Mouse (Mus musculus) thymus, postnatal 14 days (tissue): Measurements from ENCODE around the gene Gm884.

Experiments used
- DNase-seq: peaks from one replicate; pipeline ENCODE4 v3.0.0; 2021

Gm884 gene

DNA sequence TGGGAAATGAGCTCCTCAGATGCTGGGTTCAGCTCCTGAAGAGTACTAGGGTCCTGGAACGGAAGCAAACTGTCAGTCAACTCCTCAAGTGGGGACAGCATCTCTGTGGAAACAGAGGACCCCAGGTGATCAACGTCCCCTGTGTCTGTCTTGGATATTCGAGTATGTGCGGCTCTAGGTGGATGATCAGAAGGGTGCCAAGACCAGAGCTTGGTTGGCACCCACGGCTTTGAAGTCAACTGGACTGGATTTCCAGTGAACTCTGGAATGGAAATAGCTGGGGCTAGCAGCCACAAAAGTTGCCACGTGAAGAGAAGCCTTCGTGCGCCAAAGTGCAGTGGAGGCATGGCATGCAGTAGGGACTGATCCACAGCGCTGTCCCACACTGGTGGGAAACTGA is at the start of gene Gm884:
Gm884 (minus strand) TSS at position 101 of the 400 bp plus-strand sequence.
- no peak for DNase-seq

DNA sequence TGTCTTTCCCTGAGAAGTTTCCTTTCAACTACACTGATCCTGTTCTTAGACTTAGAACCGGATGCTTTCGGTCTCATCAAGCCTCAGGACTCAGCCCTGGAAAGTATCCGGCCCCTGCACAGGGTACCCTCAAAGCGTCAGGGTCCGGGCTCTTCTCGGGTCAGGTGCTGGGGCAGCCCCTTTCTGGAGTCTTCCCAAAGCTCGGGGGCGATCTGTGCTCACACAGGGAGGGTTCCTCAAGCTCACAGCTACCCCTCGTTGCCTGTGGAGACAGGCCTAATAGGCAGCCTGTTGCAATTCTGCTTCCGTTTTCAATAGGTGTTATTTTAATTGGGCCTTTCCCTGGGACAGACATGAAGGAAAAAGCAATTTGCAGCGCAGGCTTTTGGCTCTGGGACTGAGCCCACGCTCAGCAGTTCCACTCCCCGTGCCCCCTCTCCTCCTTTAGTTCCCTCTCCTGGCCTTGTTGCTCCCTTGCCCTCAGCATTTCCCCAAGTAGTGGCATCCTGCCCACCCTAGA is 46.0 kb upstream of the Gm884 start:
- no peak for DNase-seq

DNA sequence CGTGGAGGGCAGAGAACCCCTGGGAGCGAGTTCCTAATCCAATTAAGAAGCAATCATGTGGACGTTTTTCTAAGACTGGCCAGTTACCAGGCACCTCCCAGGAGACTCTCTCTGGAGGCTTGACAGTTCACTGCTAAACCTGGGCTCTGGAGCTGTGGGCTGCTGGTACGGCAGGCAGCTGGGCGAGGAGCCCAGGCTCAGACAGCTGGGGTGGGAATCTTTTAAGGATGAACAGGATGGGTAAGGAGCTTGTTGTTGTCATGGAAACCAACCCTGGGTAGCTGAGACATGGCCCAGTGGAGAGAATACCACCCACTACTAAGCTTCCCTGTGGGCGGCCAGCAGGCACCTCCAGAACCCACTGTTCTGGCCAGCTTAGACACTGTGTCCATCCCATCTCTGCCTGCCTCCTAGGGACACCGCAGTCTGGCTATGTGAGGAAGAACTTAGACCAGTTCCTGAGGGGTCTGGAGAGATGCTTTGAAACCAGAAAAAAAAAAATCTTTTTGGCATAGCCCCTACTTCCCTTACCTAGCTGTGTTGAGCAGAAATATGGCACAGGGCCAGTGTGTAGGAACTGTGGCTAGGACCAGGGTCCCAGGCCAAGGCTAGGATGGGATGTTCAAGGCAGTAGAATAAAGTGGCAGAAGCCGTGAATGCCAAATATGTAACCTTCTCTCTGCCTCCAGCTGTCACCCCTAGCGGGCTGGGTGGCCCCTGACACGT is 45.4 kb upstream of the Gm884 start:
- DNase-seq: no peak

DNA sequence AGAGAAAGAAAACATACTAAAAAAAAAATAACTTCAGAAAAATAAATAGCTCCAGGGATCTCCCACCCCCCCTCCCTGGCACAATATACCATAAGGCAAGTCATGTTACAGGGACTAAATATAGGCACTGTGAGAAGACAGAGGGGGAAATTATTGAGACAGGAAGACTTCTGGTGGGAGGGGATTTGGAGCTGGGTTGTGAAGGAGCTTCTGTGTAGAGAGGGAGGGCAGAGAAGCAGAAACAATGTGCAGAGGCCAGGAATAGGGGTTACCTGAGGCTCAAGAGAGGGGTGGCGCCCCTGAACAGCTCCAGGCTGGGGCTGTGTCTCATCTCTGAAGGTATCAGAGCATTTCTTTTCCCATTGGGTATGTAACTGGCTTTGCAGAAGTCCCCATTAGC is 44.8 kb upstream of the Gm884 start:
- no peak for DNase-seq

DNA sequence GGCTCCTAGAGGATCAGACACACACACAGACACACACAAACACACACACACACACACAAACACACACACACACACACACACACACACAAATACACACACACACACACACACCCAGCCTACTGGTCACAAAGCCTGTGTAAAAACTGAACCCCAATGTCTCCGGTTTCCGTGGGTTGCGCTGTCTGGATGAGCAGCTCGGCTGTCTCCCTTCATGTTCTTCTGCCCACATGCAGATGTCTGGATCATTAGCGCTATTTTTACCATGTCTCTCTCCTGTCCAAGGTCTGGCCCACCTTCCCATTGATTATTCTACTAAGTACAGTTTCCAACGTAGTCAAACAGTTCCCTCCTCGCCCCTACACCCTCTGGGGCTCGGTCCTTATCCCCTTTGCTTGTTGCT is 42.2 kb upstream of the Gm884 start:
- no peak for DNase-seq

DNA sequence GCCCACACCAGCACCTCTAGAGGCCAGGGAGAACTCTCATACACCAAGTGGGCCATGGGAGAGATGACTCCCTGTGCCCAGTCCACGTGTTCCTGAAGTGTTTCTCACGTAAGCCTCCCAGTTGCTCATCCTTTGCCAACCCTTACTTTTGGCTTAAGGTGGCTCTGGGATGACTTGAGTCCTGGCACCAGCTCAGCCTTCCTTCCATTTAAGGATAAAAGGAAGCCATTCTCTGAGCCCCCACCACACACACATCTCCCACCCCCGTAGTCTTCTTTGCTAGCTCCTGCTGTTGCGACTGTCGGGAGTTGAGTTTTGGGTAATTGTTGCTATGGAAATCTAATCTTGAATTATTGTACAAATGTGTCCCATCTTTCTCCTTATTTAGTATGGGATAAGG is 41.6 kb upstream of the Gm884 start:
- DNase-seq: no peak

DNA sequence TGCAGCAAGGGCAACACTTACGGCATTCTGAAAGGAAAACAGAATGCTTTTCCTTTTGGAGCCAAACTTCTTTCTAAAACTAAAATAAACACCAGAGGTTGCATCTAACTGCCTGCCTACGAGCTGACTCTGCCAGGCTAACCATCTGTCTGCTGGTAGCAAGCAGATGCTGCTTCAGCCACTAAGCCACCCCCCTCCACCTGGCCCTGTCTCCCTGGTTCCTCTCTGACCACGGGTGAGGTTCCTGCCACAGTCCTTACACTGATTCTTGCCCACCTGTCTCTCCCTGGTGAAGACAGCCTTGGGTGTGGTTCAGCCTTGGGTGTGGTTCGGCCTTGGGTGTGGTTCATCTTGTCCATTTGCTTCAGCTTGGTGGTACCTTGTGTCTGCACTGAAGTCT is 40.9 kb upstream of the Gm884 start:
- no peak for DNase-seq

DNA sequence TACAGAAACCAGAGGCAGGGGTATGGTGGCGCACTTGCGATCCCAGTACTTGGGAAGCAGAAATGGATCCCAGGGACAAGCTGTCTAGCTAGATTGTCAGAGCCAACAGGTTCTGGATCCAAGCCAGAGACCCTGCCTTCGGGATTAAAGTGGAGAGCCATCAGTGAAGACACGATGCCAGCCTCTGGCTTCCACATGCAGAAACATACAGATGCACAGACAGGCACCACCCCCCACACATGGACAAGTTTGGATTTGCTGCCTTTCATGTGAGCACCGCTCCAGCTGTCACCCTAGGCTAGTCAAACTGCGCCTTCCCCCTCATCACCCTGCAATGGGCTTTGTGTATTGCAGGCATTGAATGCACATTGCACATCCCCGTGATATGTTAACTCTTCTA is 37.2 kb upstream of the Gm884 start:
- DNase-seq: no peak

DNA sequence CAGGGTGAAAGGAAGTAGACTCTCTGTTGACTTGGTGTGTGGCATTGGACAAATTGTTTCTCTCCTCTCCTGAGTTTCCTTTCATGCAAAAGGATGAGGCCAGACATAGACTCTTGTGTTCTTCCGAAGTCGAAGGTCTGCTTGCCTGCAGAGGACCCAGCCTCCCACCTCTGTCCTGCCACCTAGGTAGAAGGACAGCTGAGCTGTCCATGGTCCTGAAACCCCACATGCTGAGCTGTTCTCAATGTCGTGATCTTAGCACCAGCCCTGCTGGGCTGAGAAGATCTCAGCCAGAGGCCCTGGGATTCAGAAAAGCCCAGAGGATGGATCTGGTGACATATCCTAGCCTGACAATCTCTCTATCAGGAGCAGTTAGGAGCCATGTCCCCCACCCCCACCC is 35.6 kb upstream of the Gm884 start:
- peak; percentile 41 for DNase-seq

DNA sequence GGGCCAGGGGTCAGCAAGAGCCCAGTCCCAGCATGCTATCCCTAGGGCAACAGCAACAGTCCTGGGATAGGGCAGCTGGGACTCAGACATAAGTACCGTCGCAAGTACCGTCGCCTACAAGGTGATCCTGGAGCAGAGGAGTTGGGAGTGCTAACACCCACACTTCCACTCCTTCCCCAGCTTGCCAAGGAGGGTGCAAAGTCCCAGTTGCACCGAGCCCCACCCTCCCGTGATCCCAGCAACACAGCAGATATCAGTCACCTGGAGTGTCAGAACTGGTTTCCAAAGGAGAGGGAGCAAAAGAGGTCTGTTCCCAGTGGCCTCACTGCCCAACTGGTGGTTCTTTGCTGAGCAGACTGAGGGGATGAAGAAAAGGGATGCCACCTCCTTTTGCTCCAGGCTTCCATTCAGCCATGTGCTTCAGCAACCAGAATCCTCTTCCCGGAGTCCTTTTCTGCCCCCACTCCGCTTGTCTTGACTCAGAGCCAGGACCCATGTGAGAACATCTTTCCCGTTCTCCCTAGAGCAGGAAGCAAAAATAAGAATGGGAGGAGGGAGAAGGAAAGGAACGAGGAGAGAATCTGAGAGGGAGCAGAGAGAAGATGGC is 32.5 kb upstream of the Gm884 start:
- DNase-seq: no peak

DNA sequence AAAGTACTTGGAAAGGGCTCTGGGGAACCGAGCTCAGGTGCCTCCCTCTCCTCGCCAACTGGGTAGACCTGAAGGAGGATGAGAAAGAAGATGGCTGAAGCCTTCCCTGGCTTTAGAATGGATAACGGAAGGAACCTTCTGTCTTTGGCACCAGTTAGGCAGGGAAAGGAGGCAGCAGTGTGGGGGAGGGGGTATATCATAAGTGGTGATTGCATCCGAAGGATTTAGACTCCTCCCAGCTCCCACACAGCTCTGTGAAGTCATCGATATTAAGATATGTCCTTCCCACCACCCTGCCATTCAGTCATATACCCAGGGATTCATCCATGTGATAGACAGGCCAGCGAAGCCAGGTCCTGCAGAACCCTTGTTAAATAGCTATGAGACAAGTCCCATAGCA is 30.5 kb upstream of the Gm884 start:
- DNase-seq: no peak

DNA sequence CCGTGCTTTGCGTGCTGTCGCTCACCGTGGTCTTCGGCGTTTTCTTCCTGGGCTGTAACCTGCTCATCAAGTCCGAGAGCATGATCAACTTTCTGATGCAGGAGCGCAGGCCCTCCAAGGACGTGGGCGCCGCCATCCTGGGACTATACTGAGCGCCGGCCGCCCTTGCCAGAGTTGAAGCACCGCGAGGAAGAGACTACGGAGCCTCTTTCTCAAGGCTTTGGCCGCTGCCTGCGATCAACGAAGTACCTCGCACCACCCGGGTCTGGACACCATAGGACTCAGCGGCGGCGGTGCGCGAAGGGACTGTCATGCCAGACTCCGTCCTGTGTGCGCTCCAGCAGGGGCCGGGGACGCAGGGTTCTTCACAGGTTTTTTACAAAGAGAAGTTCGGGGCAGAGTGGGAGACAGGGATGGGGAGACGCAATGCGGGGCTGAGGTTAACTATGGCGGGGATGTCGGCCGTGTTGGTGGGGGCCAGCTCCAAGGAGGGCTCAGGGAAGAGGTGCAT is 29.1 kb upstream of the Gm884 start:
- no peak for DNase-seq

DNA sequence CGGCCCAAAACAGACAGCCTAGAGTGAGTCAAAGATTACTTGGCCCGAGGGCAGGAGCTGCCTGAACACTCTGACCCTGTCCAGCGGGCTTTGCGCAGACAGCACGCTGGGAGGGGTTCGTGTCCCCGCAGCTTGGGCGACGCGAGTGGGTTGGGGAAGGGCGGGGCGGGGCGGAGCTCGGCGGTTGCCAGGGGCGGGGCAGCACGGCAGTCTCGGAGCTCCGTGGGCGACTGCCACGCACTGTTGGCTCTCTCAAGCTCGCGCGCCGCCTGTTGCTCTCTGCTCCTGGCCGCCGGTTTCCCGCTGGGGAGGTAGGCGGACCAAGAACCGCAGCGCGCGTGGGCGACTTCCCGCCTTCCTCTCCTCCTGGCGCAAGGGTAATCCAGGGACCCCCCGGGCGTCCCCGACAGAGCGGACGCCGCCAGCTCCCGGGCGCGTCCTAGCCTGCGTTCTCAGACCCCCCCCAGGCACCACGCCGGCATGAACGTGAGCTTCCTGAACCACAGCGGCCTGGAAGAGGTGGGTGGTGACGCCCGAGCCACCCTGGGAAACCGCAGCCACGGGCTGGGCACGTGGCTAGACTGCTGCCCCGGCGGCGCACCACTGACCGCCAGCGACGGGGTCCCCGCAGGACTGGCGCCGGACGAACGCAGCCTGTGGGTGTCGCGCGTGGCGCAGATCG is 28.5 kb upstream of the Gm884 start, which contains the start of gene Rprml:
Rprml (plus strand) TSS at position 270 of the 682 bp plus-strand sequence.
- no peak for DNase-seq

DNA sequence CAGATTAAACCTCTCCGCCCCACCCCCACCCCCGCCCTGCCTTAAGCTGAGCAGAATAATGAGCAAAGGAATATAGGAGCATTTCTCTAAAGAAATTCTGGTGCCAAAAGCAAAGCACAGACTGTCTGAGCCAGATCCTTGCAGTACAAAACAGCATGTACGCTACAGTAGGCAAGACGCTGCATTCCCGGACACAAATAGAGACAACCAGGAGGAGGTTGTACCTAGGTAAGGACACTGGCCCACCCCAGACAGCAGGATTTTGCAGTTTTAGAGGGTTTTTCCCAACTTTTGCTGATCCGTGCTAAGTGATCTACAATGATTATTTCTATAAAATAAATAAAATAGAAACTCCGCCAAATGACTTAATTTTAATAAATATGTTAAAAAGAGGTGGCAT is 27.7 kb upstream of the Gm884 start:
- no peak for DNase-seq

DNA sequence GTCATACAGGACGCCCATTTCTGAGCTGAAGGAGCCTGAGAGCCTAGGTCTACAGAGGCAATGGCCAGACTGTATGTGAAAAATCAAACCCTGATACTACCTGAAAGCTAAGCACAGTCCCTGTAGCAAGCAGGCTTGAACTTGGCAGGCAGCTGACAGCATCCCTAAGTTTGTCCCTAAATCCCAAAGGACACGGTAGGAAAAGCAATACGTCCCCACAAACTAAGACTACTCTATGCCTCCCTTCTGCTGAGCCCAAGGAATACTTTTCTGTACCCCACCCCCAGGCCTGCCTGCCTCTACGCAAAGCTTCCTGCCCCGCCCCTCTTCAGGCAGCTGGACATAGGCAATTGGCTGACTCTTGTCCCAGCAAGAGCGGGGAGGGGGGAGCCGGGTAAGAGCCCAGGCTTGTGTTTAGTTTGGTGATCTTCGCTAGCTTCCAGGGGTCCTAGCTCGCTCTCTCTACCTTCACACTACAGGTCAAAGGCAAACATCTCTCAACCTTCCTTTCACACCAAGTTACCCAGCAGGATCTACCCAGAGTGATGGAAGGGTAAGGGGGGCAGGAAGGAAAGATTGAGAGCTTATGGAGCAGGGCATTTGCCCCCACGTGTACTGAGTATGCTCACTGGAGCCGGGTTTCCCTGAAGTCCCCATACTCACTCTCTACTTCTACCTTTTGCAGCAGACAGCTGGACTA is 27.1 kb upstream of the Gm884 start:
- no peak for DNase-seq

DNA sequence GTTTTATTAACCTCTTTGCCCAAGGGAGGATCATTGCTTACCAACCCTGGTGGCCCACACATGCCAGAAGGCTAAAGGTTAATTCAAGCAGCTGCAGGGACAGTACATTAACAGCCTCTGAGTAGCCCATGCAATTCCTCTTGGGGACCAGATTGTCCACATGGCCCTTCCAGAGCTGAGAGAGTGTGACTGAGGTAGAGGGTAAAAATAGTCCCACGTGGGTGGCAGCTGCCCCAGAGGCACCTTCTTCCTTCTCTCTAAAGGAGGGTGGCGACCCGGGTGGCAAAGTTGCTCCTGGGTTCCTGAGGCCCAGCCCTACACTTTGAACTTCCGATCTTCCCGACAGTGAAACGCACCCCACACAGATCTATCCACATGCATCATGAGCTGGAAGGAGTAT is 25.4 kb upstream of the Gm884 start:
- DNase-seq: no peak

DNA sequence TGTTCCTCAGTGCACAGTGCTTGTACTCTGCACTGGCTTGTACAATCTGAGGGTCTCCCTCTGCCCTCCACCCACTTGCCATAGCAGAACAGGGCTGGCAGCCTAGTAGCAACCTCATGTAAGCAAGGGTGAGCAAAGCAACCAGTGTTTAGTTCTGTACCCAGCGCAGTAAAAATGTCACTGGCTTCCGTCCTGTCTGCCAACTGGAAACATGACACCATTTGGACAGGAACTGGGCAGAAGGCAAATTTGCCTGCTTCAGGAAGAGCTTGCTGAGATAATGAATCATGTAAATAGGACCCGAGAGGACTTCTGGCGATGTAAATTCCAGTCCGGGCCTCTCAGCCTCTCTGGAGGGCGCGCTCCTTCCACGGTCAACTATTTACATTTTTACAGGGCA is 24.8 kb upstream of the Gm884 start:
- DNase-seq: no peak

DNA sequence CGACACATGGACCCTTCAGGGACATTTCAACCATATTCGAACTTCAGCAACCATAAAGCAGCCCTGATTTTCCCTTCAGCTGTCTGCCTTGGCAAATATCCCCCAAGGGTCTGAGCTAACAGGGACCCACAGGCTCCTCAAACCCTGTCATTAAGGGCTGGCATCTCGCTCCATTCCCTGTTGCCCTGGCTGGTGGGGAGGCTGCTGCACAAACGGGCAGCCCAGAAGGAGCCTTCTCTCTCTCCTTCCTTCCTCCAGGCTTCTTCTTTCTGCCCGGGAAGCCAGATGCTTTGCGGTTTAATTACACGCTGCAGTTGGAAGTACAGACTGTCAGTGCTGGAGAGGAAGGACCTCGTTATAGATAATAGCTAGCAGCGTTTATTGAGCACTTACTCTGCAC is 22.3 kb upstream of the Gm884 start:
- no peak for DNase-seq

DNA sequence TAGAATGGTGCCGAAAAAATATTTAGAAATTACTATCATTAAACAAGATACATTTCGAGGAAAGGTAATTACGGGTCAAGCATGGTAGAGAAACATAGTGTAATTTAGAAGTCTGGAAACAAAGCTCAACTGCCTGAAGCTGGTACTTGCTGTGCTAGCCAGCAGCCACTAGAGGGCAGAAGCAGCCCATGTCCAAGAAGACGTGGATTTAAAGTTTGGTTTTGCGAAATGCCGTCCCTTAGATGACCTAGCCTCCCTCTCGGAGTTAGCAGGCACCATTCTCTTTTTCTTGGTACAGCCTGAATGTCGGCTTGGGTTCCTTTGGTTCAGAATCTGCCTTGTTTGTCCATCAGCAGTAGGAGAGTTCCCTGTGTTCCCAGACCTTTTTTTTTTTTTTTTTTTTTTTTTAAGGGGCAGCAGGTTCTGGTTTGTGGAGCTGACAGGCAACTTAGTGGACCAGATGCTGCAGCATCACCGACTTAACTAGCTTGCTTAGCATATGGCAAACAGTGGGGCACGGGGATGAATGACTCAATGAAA is 18.5 kb upstream of the Gm884 start:
- peak; percentile 18 for DNase-seq

DNA sequence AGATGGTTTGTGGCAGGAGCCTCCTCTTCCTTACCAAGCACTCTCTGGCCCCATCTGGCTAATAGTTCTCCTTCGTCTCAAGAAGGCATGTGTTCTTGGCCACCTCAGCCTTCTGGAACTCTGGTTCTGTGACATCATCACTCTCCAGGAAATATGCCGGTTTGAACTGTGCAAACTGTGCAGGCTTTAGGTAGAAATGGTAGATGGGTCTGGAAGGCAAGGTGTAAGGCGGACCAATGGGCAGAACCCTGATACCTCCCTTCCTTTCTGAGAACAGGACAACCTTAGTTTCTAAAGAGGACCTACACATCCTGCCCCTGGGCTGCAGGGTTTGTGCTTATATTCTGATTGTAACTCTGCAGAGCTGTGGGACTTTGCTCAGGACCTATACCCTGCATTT is 17.9 kb upstream of the Gm884 start, which contains the start of gene Lyzl6:
Lyzl6 (minus strand) TSS at position 101 of the 400 bp plus-strand sequence.
- DNase-seq: no peak

DNA sequence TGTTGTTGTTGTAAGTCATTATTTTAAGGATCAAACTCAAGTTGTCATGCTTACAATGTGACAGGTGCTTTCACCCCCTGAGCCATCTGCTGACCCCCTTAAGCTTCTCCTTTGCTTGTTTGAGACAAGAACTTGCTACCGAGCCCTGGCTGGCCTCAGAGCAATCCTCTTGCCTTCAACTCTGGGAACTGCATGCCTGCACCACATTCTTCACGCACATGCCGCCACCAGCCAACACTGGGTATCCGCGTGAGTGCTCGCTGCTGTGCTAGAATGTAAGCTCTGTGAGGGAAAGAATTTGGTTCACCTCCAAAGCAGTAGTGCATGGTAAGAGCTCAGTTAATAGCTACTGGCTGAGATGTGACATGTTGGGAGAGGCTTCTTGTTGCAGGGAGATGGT is 15.3 kb upstream of the Gm884 start:
- no peak for DNase-seq

DNA sequence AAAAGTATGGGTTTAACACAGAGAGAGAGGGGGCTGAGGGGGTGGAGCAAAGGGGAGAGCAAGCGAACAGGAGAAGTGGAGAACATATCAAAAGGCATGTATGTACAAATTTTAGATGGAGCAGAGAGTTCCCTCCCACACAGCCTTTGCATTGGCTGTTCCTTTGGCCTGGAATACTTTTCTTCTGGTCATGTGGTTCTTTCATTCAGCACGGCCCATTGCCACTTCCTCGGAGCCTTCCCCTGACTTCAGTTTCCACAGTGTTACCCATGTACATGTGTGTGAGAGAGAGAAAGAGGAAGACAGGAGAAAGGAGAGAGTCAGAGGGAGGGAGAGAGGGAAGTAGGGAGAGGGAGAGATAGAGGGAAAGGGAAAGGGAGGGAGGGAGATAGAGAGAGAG is 14.5 kb upstream of the Gm884 start:
- DNase-seq: no peak

DNA sequence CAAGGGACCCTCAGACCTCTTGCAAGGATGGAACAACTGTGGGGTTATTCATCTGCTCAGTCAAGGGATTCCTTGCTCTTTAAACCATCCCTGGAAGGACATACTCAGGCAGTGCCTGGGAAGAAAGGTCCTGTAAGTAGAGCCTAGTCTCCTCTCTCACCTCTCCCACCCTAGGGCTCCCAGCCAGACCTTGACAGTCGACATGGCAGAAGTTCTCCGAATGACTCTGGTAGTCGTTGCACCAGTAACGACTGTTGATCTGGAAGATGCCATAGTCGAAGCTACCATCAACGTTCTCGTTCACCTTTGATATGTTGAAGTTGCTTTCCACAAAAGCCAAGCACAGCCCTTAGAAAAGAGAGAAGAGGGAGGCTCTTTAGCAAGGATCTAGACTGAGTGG is 13.9 kb upstream of the Gm884 start:
- no peak for DNase-seq
